Mouse (Mus musculus): ENCODE data around the gene Tnfrsf25. TPM values are rescaled to one million over a fixed set of nuclear protein-coding genes. Genes with fewer than 3 reads are reported as not detected.
A peak's percentile ranks its signal among the peaks of the same experiment; 100 is the strongest.

Tnfrsf25 gene
- polyA plus RNA-seq, 1 experiment from 2014 or later, result 1.5 TPM

GRCm38 (mm10) chr4:152095937-152096910 lies 19.5 kb upstream of the Tnfrsf25 start:
- 33% methylated on average over 27 of the region's 27 CpGs for WGBS
- H3K27me3 ChIP-seq, result no peaks in the 10 kb centered on the region
- no peaks in the 10 kb centered on the region for H3K36me3 ChIP-seq
- H3K4me2 ChIP-seq, result peak overlapping the region; percentile 44
- peak overlapping the region; percentile 35 for H3K4me3 ChIP-seq
- peak overlapping the region; percentile 17; the same call in 1 of the 2 replicates for H3K9ac ChIP-seq
- ATAC-seq (ENCODE audit: borderline replicate concordance, extremely low read depth, low FRiP score, low TSS enrichment), result peak; percentile 17; the same call in 1 of the 2 replicates
- H3K27ac ChIP-seq, result peak overlapping the region; percentile 65
- peaks cover 36% of the 10 kb centered on the region for H3K4me1 ChIP-seq
- H3K9me3 ChIP-seq, result no peaks in the 10 kb centered on the region

DNA sequence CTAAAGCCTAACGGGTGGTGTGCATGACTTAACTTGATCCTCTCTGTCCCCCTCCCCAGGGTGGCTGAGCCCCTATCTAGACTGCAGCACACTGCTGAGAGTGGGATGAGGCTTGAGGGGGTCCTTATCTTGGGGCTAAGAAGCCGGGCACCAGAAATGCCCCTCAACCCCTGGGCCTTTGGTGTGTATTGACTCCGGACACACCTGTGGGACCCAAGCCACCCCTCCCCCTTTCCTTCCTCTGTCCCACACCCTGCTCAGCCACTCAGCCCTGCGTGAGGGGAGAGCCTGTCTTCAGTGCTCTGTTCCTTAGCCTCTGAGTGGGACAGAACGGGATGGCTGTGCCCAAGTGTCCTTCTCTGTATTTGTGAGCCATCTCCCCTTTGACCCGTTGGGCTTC lies 18.8 kb upstream of the Tnfrsf25 start:
- no peaks in the 10 kb centered on the region for H3K9me3 ChIP-seq
- peaks cover 42% of the 10 kb centered on the region for H3K4me1 ChIP-seq
- peak overlapping the region; percentile 65 for H3K27ac ChIP-seq
- peak overlapping the region; percentile 44 for H3K4me2 ChIP-seq
- H3K27me3 ChIP-seq, result no peaks in the 10 kb centered on the region
- peak overlapping the region; percentile 17; the same call in 1 of the 2 replicates for H3K9ac ChIP-seq
- H3K36me3 ChIP-seq, result peaks cover under 1% of the 10 kb centered on the region; the same call in 1 of the 2 replicates
- H3K4me3 ChIP-seq, result peak overlapping the region; percentile 35
- 45% methylated on average over 6 of the region's 6 CpGs for WGBS
- ATAC-seq (ENCODE audit: borderline replicate concordance, extremely low read depth, low FRiP score, low TSS enrichment), result peak; percentile 28

- peak; percentile 27; the same call in 1 of the 2 replicates for ATAC-seq (ENCODE audit: borderline replicate concordance, extremely low read depth, low FRiP score, low TSS enrichment)
- no peaks in the 10 kb centered on the region for H3K27me3 ChIP-seq
- WGBS, result 30% methylated on average over 11 of the region's 11 CpGs
- no peaks in the 10 kb centered on the region for H3K9me3 ChIP-seq
- H3K4me3 ChIP-seq, result peak overlapping the region; percentile 35
- peak overlapping the region; percentile 65 for H3K27ac ChIP-seq
- H3K4me1 ChIP-seq, result peaks cover 47% of the 10 kb centered on the region
- peak overlapping the region; percentile 44 for H3K4me2 ChIP-seq
- peaks cover 11% of the 10 kb centered on the region for H3K36me3 ChIP-seq
- H3K9ac ChIP-seq, result peak overlapping the region; percentile 7; the same call in 1 of the 2 replicates
These were observed 17.6 kb upstream of the Tnfrsf25 start for GRCm38 (mm10) chr4:152097911-152098799.

- Histone ChIP-seq H3K9me3 (no peaks in the 10 kb centered on the region), H3K27me3 (no peaks in the 10 kb centered on the region), H3K4me3 (no peak overlapping the region), H3K9ac (no peak overlapping the region), H3K4me2 (peak overlapping the region; percentile 9; the same call in 1 of the 2 replicates), H3K36me3 (peaks cover 30% of the 10 kb centered on the region), H3K27ac (peak overlapping the region; percentile 46), H3K4me1 (peaks cover 46% of the 10 kb centered on the region)
- 70% methylated on average over 11 of the region's 11 CpGs for whole genome bisulfite sequencing
- no peak for ATAC-seq (ENCODE audit: borderline replicate concordance, extremely low read depth, low FRiP score, low TSS enrichment)
These were observed 15.2 kb upstream of the Tnfrsf25 start for GRCm38 (mm10) chr4:152100541-152100940.

DNA sequence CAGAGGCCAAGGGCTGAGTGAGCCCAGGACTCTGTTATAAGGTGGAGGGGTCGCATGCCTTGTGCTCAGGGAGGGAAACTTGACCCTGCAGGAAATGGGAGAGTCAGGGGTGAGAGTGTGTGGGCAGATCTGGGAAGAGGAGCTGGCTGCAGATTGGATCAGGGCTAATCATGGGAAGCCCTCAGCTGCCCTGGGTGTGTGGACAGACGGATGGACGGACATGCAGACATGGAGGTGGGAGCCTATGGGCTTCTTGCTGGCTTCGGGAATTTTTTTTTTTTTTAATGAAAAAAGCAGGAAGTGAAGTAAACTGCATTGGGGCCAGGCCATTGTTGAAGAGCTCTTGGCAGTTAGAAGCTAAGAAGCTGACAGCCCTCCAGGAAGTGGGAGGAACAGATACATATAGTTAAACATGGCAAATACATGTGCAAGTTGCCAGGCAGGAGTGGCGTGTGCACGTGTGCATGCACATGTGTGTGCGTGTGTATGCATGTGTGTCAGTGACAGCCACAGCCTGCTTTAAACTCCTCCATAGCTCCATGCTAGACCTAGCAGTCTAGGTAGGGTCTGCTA lies 14.6 kb upstream of the Tnfrsf25 start:
- 49% methylated on average over 7 of the region's 7 CpGs for WGBS
- Histone ChIP-seq H3K4me3 (no peak overlapping the region), H3K4me1 (peaks cover 40% of the 10 kb centered on the region), H3K27me3 (no peaks in the 10 kb centered on the region), H3K36me3 (peaks cover 34% of the 10 kb centered on the region), H3K4me2 (peak overlapping the region; percentile 9), H3K9me3 (no peaks in the 10 kb centered on the region), H3K27ac (peak overlapping the region; percentile 46), H3K9ac (no peak overlapping the region)
- no peak for ATAC-seq (ENCODE audit: borderline replicate concordance, extremely low read depth, low FRiP score, low TSS enrichment)

GRCm38 (mm10) chr4:152101921-152102320 lies 13.8 kb upstream of the Tnfrsf25 start:
- H3K9ac ChIP-seq, result no peak overlapping the region
- 91% methylated on average over 16 of the region's 16 CpGs for WGBS

GRCm38 (mm10) chr4:152103025-152103424 lies 12.7 kb upstream of the Tnfrsf25 start:
- Histone ChIP-seq H3K27ac (no peak overlapping the region), H3K4me2 (no peak overlapping the region), H3K36me3 (peaks cover 36% of the 10 kb centered on the region), H3K4me3 (no peak overlapping the region), H3K27me3 (no peaks in the 10 kb centered on the region), H3K9me3 (no peaks in the 10 kb centered on the region), H3K4me1 (peaks cover 38% of the 10 kb centered on the region), H3K9ac (no peak overlapping the region)
- no peak for ATAC-seq (ENCODE audit: borderline replicate concordance, extremely low read depth, low FRiP score, low TSS enrichment)
- WGBS, result 43% methylated on average over 7 of the region's 7 CpGs

More at GRCm38 (mm10) chr4:152101921-152102320, 13.8 kb upstream of the Tnfrsf25 start:
- Histone ChIP-seq H3K4me3 (no peak overlapping the region), H3K27me3 (no peaks in the 10 kb centered on the region), H3K36me3 (peaks cover 36% of the 10 kb centered on the region), H3K9me3 (no peaks in the 10 kb centered on the region), H3K4me2 (no peak overlapping the region), H3K4me1 (peaks cover 37% of the 10 kb centered on the region), H3K27ac (0 out of 2 replicates have a peak overlapping the region, but pooled peaks have one; percentile 27)
- ATAC-seq (ENCODE audit: borderline replicate concordance, extremely low read depth, low FRiP score, low TSS enrichment), result no peak

- WGBS, result 58% methylated on average over 9 of the region's 9 CpGs
- H3K27me3 ChIP-seq, result no peaks in the 10 kb centered on the region
- H3K4me3 ChIP-seq, result no peak overlapping the region
- ATAC-seq (ENCODE audit: borderline replicate concordance, extremely low read depth, low FRiP score, low TSS enrichment), result no peak
- no peaks in the 10 kb centered on the region for H3K9me3 ChIP-seq
- H3K9ac ChIP-seq, result no peak overlapping the region
- peaks cover 65% of the 10 kb centered on the region for H3K36me3 ChIP-seq
- H3K27ac ChIP-seq, result peak overlapping the region; percentile 96
- peak overlapping the region; percentile 68; the same call in 1 of the 2 replicates for H3K4me2 ChIP-seq
- peaks cover 30% of the 10 kb centered on the region for H3K4me1 ChIP-seq
These were observed 9.0 kb upstream of the Tnfrsf25 start for GRCm38 (mm10) chr4:152106746-152107145.

DNA sequence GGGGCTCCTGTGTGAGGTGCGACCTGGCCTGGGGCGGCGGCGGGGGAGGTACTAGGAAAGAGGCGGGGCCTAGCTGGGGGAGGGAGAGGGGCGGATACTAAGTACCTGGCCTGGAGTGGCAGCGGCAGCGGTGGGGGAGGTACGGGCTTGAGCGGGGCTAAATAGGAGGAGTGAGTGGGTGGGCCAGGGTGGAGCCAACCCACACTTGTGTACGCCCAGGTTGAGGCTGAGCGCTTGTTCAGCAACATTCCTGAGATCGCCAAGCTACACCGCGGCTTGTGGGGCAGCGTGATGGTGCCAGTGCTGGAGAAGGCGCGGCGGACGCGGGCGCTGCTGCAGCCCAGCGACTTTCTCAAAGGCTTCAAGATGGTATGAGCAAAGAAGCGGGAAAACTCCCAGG lies 8.2 kb upstream of the Tnfrsf25 start:
- Histone ChIP-seq H3K9ac (peak overlapping the region; percentile 22; the same call in 1 of the 2 replicates), H3K9me3 (no peaks in the 10 kb centered on the region), H3K4me2 (peak overlapping the region; percentile 68), H3K36me3 (peaks cover 66% of the 10 kb centered on the region), H3K4me3 (peak overlapping the region; percentile 35), H3K4me1 (peaks cover 27% of the 10 kb centered on the region), H3K27me3 (no peaks in the 10 kb centered on the region), H3K27ac (peak overlapping the region; percentile 96)
- peak; percentile 84 for ATAC-seq (ENCODE audit: borderline replicate concordance, extremely low read depth, low FRiP score, low TSS enrichment)
- 24% methylated on average over 24 of the region's 24 CpGs for WGBS

- H3K4me1 ChIP-seq, result peaks cover 24% of the 10 kb centered on the region
- no peaks in the 10 kb centered on the region for H3K27me3 ChIP-seq
- 29% methylated on average over 30 of the region's 30 CpGs for WGBS
- H3K9ac ChIP-seq, result peak overlapping the region; percentile 22; the same call in 1 of the 2 replicates
- peak overlapping the region; percentile 68 for H3K4me2 ChIP-seq
- peak overlapping the region; percentile 35 for H3K4me3 ChIP-seq
- ATAC-seq (ENCODE audit: borderline replicate concordance, extremely low read depth, low FRiP score, low TSS enrichment), result peak; percentile 89
- peaks cover 67% of the 10 kb centered on the region for H3K36me3 ChIP-seq
- H3K27ac ChIP-seq, result peak overlapping the region; percentile 96
- no peaks in the 10 kb centered on the region for H3K9me3 ChIP-seq
These were observed 7.7 kb upstream of the Tnfrsf25 start for GRCm38 (mm10) chr4:152107971-152108509.

- Histone ChIP-seq H3K9ac (no peak overlapping the region), H3K9me3 (no peaks in the 10 kb centered on the region), H3K4me3 (peak overlapping the region; percentile 35; the same call in 1 of the 2 replicates), H3K4me2 (peak overlapping the region; percentile 68), H3K27ac (no peak overlapping the region), H3K27me3 (no peaks in the 10 kb centered on the region), H3K4me1 (peaks cover 24% of the 10 kb centered on the region), H3K36me3 (peaks cover 67% of the 10 kb centered on the region)
- WGBS, result 90% methylated on average over 5 of the region's 5 CpGs
- no peak for ATAC-seq (ENCODE audit: borderline replicate concordance, extremely low read depth, low FRiP score, low TSS enrichment)
These were observed 7.1 kb upstream of the Tnfrsf25 start for GRCm38 (mm10) chr4:152108673-152109072.
